Mouse (Mus musculus) liver (tissue): ENCODE results near the gene Mapkbp1.

Experiments used
- DNase-seq: peaks from one replicate; pipeline ENCODE4 v3.0.0-alpha.2; 2020; ENCODE audit warnings: mixed read lengths

Mapkbp1 gene

GRCm38 (mm10) chr2:120011462-120012200 lies 39.1 kb downstream of the Mapkbp1 start:
- peak; percentile 60 for DNase-seq

DNA sequence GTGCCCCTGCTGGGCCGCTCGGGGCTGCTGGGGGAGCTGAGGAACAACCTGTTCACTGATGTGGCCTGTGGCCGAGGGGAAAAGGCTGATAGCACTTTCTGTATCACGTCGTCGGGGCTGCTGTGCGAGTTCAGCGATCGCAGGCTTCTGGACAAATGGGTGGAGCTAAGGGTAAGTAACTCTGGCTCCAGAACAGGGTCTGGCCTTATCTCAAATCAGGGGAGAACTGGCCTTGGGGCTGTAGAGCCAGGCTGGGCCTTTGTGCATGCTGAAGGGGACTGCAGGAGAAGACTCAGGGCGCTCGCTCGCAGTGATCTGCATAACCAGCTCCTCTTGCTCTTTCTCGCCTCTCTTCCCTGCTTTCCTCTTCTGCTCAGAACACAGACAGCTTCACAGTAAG lies 40.4 kb downstream of the Mapkbp1 start:
- peak; percentile 19 for DNase-seq

- no peak for DNase-seq
These were observed 41.5 kb downstream of the Mapkbp1 start for GRCm38 (mm10) chr2:120013831-120014486.

DNA sequence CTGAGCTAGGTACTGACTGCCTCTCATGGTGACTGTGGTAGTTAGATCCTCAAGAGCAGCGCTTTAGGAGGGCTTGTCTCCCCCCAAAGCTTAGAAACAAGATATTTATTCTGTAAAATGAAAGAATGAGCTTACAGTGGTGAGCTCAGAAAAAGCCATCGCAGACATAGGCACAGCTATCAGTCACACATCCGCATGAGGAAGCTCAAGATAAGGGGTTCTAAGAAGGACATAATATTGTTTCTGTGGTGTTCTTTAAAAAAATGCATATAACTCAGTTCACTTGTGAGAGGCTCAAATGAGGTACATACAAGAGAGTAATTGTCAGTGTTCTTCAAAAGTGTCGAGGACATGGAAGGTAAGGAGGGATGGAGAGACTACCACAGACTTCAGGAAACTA lies 43.4 kb downstream of the Mapkbp1 start:
- DNase-seq, result no peak

- DNase-seq, result no peak
These were observed 45.1 kb downstream of the Mapkbp1 start for GRCm38 (mm10) chr2:120017599-120017998.

GRCm38 (mm10) chr2:120024337-120024736 lies 51.8 kb downstream of the Mapkbp1 start:
- DNase-seq, result no peak

GRCm38 (mm10) chr2:120026984-120027949 lies 54.8 kb downstream of the Mapkbp1 start, which contains the start of the genes Jmjd7 and Gm28042:
Gene Jmjd7, plus strand, starts transcription at chr2:120027483.
Gene Gm28042, plus strand, starts transcription at chr2:120027493.
- DNase-seq, result peak; percentile 95

- no peak for DNase-seq
These were observed 55.4 kb downstream of the Mapkbp1 start for GRCm38 (mm10) chr2:120027950-120028331.

GRCm38 (mm10) chr2:120030380-120030779 lies 57.9 kb downstream of the Mapkbp1 start:
- peak; percentile 49 for DNase-seq

- DNase-seq, result no peak
These were observed 60.4 kb downstream of the Mapkbp1 start, which contains the start of gene Pla2g4b for GRCm38 (mm10) chr2:120032726-120033467. Gene Pla2g4b, plus strand, starts transcription at chr2:120033417.

DNA sequence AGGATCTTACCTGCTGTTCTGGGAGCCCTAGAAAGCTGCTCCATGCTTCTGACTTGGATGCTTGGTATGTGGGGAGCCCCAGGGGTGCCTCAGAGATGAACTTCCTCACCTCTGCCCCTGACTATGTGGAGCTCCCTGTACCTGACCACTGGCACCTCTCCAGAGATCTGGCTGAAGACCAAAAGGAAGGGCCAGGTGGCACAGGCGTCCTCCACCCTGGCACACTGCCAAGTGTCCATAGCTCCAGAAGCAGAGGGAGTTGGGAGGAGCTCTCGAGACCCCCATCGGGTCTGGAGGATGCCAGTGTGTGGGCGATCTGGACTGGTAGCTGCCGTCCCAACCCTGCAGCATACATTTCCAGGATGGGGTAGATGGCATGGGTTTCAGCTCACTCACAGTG lies 61.2 kb downstream of the Mapkbp1 start:
- DNase-seq, result no peak

DNA sequence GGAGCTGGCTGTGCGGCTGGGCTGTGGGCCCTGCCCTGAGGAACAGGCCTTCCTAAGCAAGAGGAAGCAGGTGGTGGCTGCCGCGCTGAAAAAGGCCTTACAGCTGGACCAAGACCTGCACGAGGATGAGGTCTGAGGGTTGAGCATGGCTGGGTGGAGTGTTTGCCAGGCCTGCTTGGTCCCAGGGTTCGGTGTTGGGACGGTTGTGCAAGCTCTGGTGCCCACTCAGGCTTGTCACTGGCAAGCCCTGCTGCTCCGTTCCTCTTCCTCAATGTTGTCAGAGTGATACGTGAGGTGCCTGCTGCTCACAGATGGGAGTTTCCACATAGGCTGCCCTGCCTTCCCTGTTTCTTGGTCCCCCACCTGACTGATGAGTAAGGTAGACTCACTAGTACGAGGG lies 65.2 kb downstream of the Mapkbp1 start:
- DNase-seq, result no peak

DNA sequence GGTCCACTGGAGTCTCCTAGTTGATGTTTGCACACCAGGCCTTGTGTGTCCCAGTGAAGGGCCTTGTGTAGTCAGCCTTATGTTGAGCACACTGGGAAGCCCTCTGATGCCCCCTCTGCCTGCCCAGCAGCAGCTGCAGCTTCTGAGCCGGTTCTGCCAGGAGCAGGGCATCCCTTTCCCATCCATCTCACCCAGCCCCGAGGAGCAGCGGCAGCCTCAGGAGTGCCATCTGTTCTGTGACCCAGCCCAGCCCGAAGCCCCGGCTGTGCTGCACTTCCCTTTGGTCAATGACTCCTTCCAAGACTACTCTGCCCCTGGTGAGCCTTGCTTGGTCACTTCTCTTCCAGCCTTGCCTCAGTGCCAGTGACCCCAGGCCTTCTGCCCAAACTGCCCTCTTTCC lies 68.5 kb downstream of the Mapkbp1 start:
- no peak for DNase-seq

DNA sequence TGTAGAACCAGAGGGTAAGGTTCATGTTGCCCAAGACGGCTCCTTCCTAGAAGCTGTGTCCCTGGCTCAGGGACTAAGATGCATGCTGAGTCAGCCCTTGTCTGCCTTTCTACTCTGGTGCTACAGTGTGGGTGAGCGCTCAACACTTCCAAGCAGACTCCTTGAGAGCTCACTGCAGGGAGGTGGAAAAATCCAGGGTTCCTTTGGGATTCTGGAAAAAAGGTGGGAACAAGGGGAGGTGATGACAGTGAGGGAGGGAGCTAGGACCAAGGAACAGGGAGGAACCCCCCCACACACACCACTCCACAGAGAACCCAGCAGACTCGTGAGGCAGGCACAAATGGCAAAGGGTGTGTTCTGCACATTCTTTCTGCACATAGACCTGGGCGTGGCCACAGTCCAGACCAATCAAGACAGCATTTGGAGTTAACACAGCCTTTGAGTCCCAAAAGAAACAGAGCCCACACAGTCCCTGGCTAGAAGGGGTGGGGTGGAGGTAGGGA lies 71.7 kb downstream of the Mapkbp1 start:
- DNase-seq, result peak; percentile 26

DNA sequence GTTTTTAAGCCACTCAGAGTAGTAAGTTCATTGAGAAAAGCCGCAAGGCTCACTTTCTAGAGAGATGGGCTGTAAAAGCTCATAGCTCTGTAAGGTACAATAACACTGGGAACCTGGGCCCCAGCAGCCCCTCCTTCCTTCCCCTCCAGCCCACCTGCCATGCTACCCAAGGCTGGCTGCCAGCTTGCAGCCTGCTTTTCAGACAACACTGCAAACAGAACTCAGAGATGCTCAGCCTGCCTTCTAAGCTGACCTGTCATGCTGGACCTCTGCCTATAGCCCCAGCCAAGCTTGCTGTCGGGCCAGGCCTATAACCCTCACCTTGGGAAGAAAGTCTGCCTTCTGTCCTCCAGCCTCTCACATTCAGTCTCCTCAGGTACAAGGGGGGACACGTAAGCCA lies 72.2 kb downstream of the Mapkbp1 start:
- DNase-seq, result no peak

DNA sequence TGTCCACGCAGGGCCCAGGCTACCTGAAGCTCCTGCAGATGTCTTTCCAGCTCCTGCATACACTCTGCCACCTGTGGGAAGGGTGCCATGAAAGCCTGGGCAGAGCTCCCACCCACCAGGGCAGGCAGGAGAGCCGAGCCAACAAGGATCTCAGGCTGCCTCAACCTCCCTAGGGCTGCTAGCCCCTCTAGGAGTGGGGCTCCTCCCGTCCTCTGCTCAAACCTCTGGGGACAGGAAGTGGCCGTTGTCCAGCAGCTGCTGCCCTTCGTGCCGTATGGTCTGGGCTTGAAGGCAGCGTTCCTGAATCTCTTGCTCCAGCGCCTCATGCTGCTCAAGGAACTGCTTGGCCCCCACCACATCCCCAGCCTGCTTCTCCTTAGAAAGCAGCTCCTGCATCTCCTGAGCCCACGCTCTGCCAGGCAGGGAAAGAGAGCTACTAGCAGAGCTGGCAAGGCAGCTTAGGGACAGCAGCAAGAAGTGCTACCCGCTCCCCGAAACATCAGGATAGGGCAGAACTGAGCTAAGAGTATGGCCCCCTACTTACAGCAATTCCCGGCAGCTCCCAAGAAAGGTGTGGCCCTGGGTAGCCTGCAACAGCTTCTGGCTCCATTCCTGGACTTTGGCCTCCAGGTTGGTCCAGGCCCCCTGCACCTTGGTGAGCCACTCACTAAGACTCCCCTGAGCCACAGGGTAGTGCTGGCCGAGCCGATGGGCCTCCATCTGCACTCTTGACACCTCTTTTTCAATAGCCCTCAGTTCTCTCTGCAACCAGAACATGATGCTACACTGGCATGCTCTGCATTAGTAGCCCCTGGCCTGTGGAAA lies 74.2 kb downstream of the Mapkbp1 start:
- no peak for DNase-seq

- no peak for DNase-seq
These were observed 75.7 kb downstream of the Mapkbp1 start for GRCm38 (mm10) chr2:120048173-120048572.

DNA sequence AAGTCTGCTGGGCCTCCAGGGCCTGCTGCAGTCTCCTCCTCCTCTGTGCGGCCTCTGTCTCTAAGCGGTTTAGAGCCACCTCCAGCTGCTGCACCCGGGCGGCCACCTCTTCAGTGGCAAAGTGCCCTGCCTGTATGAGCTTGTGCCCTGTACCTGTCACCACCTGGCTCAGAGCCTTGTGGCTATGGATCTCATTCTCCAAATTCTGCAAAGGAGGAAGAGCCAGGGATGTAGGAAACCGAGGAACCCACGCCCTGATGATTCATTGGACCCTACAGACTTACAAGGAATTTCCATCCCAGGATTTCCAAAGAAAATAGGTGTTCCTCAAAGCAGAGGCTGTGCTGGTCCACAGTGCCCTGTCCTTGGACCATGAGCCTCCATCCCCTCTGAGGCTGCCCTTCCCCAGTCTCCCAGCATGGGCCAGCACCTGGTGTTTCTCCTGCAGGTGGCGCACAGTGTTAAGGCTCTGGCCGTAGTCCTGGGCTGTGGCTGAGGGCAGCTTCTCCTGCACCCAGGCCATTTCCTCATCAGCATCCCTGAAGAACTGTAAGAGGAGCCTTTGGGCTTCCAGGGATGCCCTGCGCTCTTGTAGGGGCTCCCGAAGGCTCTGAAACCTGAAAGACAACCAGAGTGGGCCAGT lies 77.3 kb downstream of the Mapkbp1 start:
- DNase-seq, result peak; percentile 44

GRCm38 (mm10) chr2:120051405-120051804 lies 78.9 kb downstream of the Mapkbp1 start:
- no peak for DNase-seq

DNA sequence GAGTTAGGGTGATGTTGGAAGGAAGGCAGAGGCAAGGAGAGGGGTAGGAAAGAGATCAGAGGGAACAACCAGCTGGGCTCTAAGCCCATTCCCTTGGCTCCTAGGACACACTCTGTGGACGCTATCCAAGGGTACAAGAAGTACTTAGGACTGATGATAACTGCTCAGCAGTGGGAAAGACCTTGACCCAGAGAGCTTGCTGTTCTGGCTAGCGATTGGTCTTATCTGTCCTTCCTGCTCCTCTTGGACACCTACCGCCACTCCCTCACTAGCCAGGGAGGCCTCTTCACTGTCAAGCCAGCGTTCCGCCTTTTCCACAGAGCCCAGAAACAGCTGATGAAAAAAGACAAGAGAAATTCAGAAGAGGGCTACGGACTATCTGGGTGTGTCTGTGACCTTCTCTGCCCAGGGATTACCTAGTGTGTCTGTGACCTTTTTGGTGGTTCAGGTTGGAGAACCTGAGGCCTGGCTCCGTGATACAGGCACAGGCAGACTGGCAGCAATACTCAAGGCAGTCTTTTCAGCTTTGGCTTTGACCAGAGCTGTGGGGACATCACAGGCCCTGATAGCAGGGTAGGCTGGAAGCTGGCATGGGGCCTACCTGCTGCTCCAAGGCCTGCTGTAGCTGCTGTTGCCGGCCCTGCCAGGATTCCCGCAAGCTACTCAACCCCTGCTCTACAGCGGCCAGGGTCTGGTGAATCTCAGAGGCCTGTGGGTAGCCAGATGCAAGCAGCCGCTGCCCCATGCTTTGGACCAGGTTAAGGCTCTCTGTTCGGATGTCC lies 82.5 kb downstream of the Mapkbp1 start:
- no peak for DNase-seq
